Mouse (Mus musculus): ENCODE measurements around the gene Arhgap15.

- 0 out of 4 replicates have a peak, but pooled peaks of 1 of the 2 experiments have one; percentile 1 for TF ChIP-seq CTCF (conservative IDR thresholded peaks at IDR 0.05 in 1 of 2, IDR thresholded peaks at IDR 0.05 in 1 of 2; ENCODE audit: low read depth in 2 of 2, low read length in 2 of 2)
- TF ChIP-seq POLR2A (IDR thresholded peaks at IDR 0.05; ENCODE audit: low read depth, low read length), result no peak
- TF ChIP-seq MAFK (IDR thresholded peaks at IDR 0.05; ENCODE audit: insufficient replicate concordance, low read length), result no peak
- TF ChIP-seq TCF12 (IDR thresholded peaks at IDR 0.05; ENCODE audit: low read depth, low read length), result no peak
- no peak for TF ChIP-seq ZNF384 (IDR thresholded peaks at IDR 0.05; ENCODE audit: low read depth, low read length)
- no peak for TF ChIP-seq IRF4 (IDR thresholded peaks at IDR 0.05; ENCODE audit: low read depth, low read length)
- TF ChIP-seq SIN3A (IDR thresholded peaks at IDR 0.05; ENCODE audit: low read length), result no peak
- no peak for TF ChIP-seq ETS1 (conservative IDR thresholded peaks at IDR 0.05; ENCODE audit: low read depth, low read length)
- TF ChIP-seq E2F4 (IDR thresholded peaks at IDR 0.05; ENCODE audit: insufficient replicate concordance, low read depth, low read length), result no peak
- TF ChIP-seq ZC3H11A (IDR thresholded peaks at IDR 0.05; ENCODE audit: low read depth, low read length), result no peak
- TF ChIP-seq MAZ (IDR thresholded peaks at IDR 0.05; ENCODE audit: low read depth, low read length), result no peak
Measured at GRCm38 (mm10) chr2:44241657-44242454, 493.2 kb downstream of the Arhgap15 start.

All from CH12.LX (cell line).